In genomic region chr19:56566041-56566440, GRCm38 (mm10) we compare ENCODE assay signal across 9 mouse cellular contexts. TPM values are rescaled to one million over a fixed set of nuclear protein-coding genes. Genes with fewer than 3 reads are reported as not detected.
A peak's percentile ranks its signal among the peaks of the same experiment; 100 is the strongest.
DNase-seq lines count a peak whose midpoint lies in the region; ATAC-seq and TF ChIP-seq lines count a peak whose summit lies in the region.
"Had no signal": no experiment of that assay in that cellular context is flagged by ENCODE, and none has a peak within 500 bp of the region (broad histone marks: within the 10 kb centered on the region; RNA-seq: fewer than 3 reads in every experiment).

No protein-coding gene starts in this region.

- H3K4me3 ChIP-seq in forebrain, postnatal 0 days (ENCODE audit: low read depth, low read length): no peak overlapping the region
- H3K4me3 ChIP-seq in forebrain, embryonic 10.5 days: no peak overlapping the region
- no peak overlapping the region for H3K4me3 ChIP-seq in thymus, adult 2 months (ENCODE audit: control insufficient read depth, insufficient read depth, low read length)
- H3K4me3 ChIP-seq: heart, embryonic 13.5 days had no signal

- H3K27me3 ChIP-seq in forebrain, postnatal 0 days (ENCODE audit: insufficient read depth, low read length): no peaks in the 10 kb centered on the region
- no peaks in the 10 kb centered on the region for H3K27me3 ChIP-seq in forebrain, embryonic 10.5 days (ENCODE audit: poor library complexity, severe bottlenecking)
- no peaks in the 10 kb centered on the region for H3K27me3 ChIP-seq in thymus, adult 2 months (ENCODE audit: control insufficient read depth, insufficient read depth, low read length)
- H3K27me3 ChIP-seq: heart, embryonic 13.5 days had no signal

- no peak overlapping the region for H3K4me2 ChIP-seq in forebrain, postnatal 0 days (ENCODE audit: low read depth)
- H3K4me2 ChIP-seq: heart, embryonic 13.5 days had no signal

- no peak for TF ChIP-seq POLR2A in thymus, adult 2 months (IDR thresholded peaks at IDR 0.05; ENCODE audit: control insufficient read depth, extremely low read depth, insufficient read depth, low read length, poor library complexity)

- WGBS in forebrain, postnatal 0 days: 92% methylated on average over 4 of the region's 4 CpGs
- 91% methylated on average over 4 of the region's 4 CpGs for WGBS in forebrain, embryonic 10.5 days
- WGBS in thymus, adult 2 months: 75% methylated on average over 4 of the region's 4 CpGs

- intact Hi-C loops in heart, postnatal 14 days (cut with DNase I): loop anchor here (2.0 to 5.0 kb wide), 4 partner anchors 144 to 341 kb away; partner anchors contain the start of gene Adrb1

- no peak overlapping the region for H3K27ac ChIP-seq in forebrain, postnatal 0 days (ENCODE audit: low read depth, low read length)
- H3K27ac ChIP-seq in forebrain, embryonic 10.5 days: no peak overlapping the region
- no peak overlapping the region for H3K27ac ChIP-seq in thymus, adult 2 months (ENCODE audit: control insufficient read depth, insufficient read depth, low read length)
- H3K27ac ChIP-seq: heart, embryonic 13.5 days had no signal

- peak; percentile 69 for DNase-seq in forebrain, postnatal 0 days
- DNase-seq in forebrain, embryonic 10.5 days (ENCODE audit: extremely low spot score, low spot score): no peak
- peak; percentile 26 for DNase-seq in thymus, adult 2 months
- no peak for DNase-seq in thymus, adult 18-20 months
- DNase-seq in heart, postnatal 14 days: peak; percentile 51 to 73
- DNase-seq in lung, adult 18-20 months: peak; percentile 73 to 82
- peak; percentile 32 for DNase-seq in skeletal muscle tissue, adult 2 months (ENCODE audit: low read depth, low spot score)

- H3K4me1 ChIP-seq in forebrain, postnatal 0 days (ENCODE audit: insufficient read depth): no peaks in the 10 kb centered on the region
- no peaks in the 10 kb centered on the region for H3K4me1 ChIP-seq in forebrain, embryonic 10.5 days
- no peaks in the 10 kb centered on the region for H3K4me1 ChIP-seq in thymus, adult 2 months (replicated peaks; ENCODE audit: control insufficient read depth, insufficient read depth, low read length)

- no peaks in the 10 kb centered on the region for H3K9me3 ChIP-seq in forebrain, postnatal 0 days (ENCODE audit: low read length)
- H3K9me3 ChIP-seq in forebrain, embryonic 10.5 days: no peaks in the 10 kb centered on the region
- H3K9me3 ChIP-seq: heart, embryonic 13.5 days had no signal

- H3K9ac ChIP-seq in forebrain, postnatal 0 days: no peak overlapping the region
- H3K9ac ChIP-seq: heart, embryonic 13.5 days had no signal

- TF ChIP-seq CTCF in forebrain, postnatal 0 days (IDR thresholded peaks at IDR 0.05; ENCODE audit: low read depth): peak; percentile 78
- TF ChIP-seq CTCF in thymus, adult 2 months (IDR thresholded peaks at IDR 0.05; ENCODE audit: borderline replicate concordance, control insufficient read depth, extremely low read depth, insufficient read depth, low read length, poor library complexity): no peak

- no peaks in the 10 kb centered on the region for H3K36me3 ChIP-seq in forebrain, postnatal 0 days (ENCODE audit: insufficient read depth)
- peaks cover 34% of the 10 kb centered on the region for H3K36me3 ChIP-seq in forebrain, embryonic 10.5 days (replicated peaks)
- H3K36me3 ChIP-seq in thymus, adult 2 months (ENCODE audit: control insufficient read depth, insufficient read depth, low read length): no peaks in the 10 kb centered on the region

- peak; percentile 53; the same call in 1 of the 2 replicates for ATAC-seq in forebrain, postnatal 0 days
- no peak for ATAC-seq in activated CD4-positive, CD25-positive, alpha-beta regulatory T cell, adult 4 months

RNA-seq across cellular contexts. Expression of gene Nhlrc2, which starts 18.0 kb away (rescaled TPM):
- 11.5 and 13.7 TPM in 2 replicates for total RNA-seq in forebrain, postnatal 0 days (2014; rRNA removed)
- 3.8 and 5.8 TPM in 2 replicates for polyA plus RNA-seq in forebrain, postnatal 0 days (2015; fragmentation: Nextera tagmentation; extraction: Ambion mirVana)
- 13.7 and 15.8 TPM in 2 replicates for polyA plus RNA-seq in forebrain, embryonic 10.5 days (2016; fragmentation: Nextera tagmentation; extraction: Ambion mirVana)
- 12.6 and 13.9 TPM in 2 replicates for polyA plus RNA-seq in thymus, adult 2 months (2012; rRNA removed)
- total RNA-seq in heart, postnatal 14 days (2021): 10 to 100 TPM; 24.4 to 25.1 TPM
- polyA plus RNA-seq in activated CD4-positive, CD25-positive, alpha-beta regulatory T cell, adult 4 months (2017; shearing (Covaris generic)): 1 to 10 TPM; 6.6 to 7.1 TPM

RNA-seq across cellular contexts. Expression of gene Dclre1a, which starts 18.0 kb away (rescaled TPM):
- 6.7 and 10.4 TPM in 2 replicates for total RNA-seq in forebrain, postnatal 0 days (2014; rRNA removed)
- polyA plus RNA-seq in forebrain, postnatal 0 days (2015; fragmentation: Nextera tagmentation; extraction: Ambion mirVana): 8.2 and 9.8 TPM in 2 replicates
- polyA plus RNA-seq in forebrain, embryonic 10.5 days (2016; fragmentation: Nextera tagmentation; extraction: Ambion mirVana): 19.5 and 20.3 TPM in 2 replicates
- polyA plus RNA-seq in thymus, adult 2 months (2012; rRNA removed): 2.1 and 3.1 TPM in 2 replicates
- total RNA-seq in heart, postnatal 14 days (2021): 10 to 100 TPM; 12.3 to 13.7 TPM
- 1 to 10 TPM; 8.4 to 9.7 TPM for polyA plus RNA-seq in activated CD4-positive, CD25-positive, alpha-beta regulatory T cell, adult 4 months (2017; shearing (Covaris generic))

Comparison
In these comparisons a context has a peak if more than half of its experiments do, and no peak if none do; other contexts are left out.
1. DNase-seq: peak in forebrain, postnatal 0 days (single experiment), thymus, adult 2 months (single experiment), heart, postnatal 14 days (2 of 2), lung, adult 18-20 months (2 of 2) and skeletal muscle tissue, adult 2 months (single experiment); none in forebrain, embryonic 10.5 days (single experiment) and thymus, adult 18-20 months (0 of 2).